Mouse (Mus musculus) intestine, postnatal 0 days (tissue): ENCODE data around the gene Fer1l5. TPM values are rescaled to one million over a fixed set of nuclear protein-coding genes. Genes with fewer than 3 reads are reported as not detected.

ENCODE experiments used
- ATAC-seq: fragments of 200-750 bp; cut with Nextera tagmentation; 2 replicates; pipeline ENCODE4 v1.8.0; 2017; ENCODE audit warnings: mild to moderate bottlenecking, moderate TSS enrichment, moderate library complexity
- H3K27ac ChIP-seq: fragments of 300-500 bp; sonication (generic); 2 replicates; pipeline ENCODE4 v1.5.1; 2014; ENCODE audit warnings: mild to moderate bottlenecking, low read depth, low read length, moderate library complexity
- H3K27me3 ChIP-seq: fragments of 300-500 bp; sonication (generic); replicated peaks from 2 replicates; pipeline ENCODE4 v1.6.1; 2014; ENCODE audit warnings: low read length, mixed read lengths; ENCODE audit not compliant: control insufficient read depth, insufficient read depth
- H3K36me3 ChIP-seq: fragments of 300-500 bp; sonication (generic); 2 replicates; pipeline ENCODE4 v1.6.1; 2014; ENCODE audit warnings: mild to moderate bottlenecking, moderate library complexity; ENCODE audit not compliant: control insufficient read depth, insufficient read depth
- H3K4me1 ChIP-seq: fragments of 300-500 bp; sonication (generic); replicated peaks from 2 replicates; pipeline ENCODE4 v1.6.1; 2014; ENCODE audit warnings: antibody characterized with exemption, low read length, mixed read lengths; ENCODE audit not compliant: control insufficient read depth, insufficient read depth
- H3K4me2 ChIP-seq: fragments of 300-500 bp; sonication (generic); replicated peaks from 2 replicates; pipeline ENCODE4 v1.6.1; 2014; ENCODE audit warnings: low read depth, mild to moderate bottlenecking, moderate library complexity
- H3K4me3 ChIP-seq: fragments of 300-500 bp; sonication (generic); 2 replicates; pipeline ENCODE4 v1.5.1; 2014; ENCODE audit warnings: low read depth, low read length
- H3K9ac ChIP-seq: fragments of 300-500 bp; sonication (generic); 2 replicates; pipeline ENCODE4 v1.6.1; 2014; ENCODE audit warnings: mild to moderate bottlenecking, low read depth, low read length
- H3K9me3 ChIP-seq: fragments of 300-500 bp; sonication (generic); 2 replicates; pipeline ENCODE4 v1.6.1; 2016; ENCODE audit warnings: mixed run types; ENCODE audit not compliant: control insufficient read depth
- CTCF ChIP-seq: sonication (generic); IDR thresholded peaks from 2 replicates; pipeline ENCODE4 v1.5.1; 2016; ENCODE audit warnings: low read depth, mild to moderate bottlenecking, control low read depth, antibody characterized with exemption, moderate library complexity
- WGBS: fragments of 180-500 bp; shearing (Covaris S2); extraction: QIAGEN DNeasy Blood & Tissue Kit; methylation state at CpG from one replicate; pipeline ENCODE4 v1.1.7; 2014; 5-methylcytosine and 5-hydroxymethylcytosine counted together
- polyA plus RNA-seq: library from polyadenylated mRNA; unstranded; fragments of >200 nt; fragmentation: Nextera tagmentation; extraction: Ambion mirVana; gene quantifications from 2 replicates; pipeline ENCODE4 v1.2.1, GENCODE M21; 2015

Gene Fer1l5
- polyA plus RNA-seq, 1 experiment from 2014 or later = 0.13 TPM

DNA sequence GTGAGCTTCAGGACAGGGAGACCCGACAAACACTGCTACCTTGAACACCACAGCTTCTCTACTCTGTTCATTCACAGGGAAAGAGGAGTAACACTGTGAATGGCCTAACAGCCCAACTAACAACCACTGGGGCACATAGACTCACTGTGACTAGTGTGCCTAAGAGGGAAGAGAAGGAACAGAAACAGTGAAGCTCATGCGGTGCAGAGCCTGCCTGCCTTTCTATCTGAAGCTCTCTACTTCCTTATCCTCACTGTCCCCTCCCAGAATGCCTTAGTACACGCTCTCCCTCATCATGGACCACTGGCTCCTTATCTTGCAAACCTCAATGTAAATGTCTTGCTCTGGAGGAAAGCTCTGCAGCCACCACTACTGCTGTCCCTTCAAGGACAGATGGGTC, 65.1 kb downstream of the Fer1l5 start:
- 96% methylated on average over 3 of the region's 3 CpGs for WGBS
- Histone ChIP-seq H3K4me3 (no peak overlapping the region), H3K4me1 (no peaks in the 10 kb centered on the region), H3K9me3 (no peaks in the 10 kb centered on the region), H3K27ac (no peak overlapping the region), H3K27me3 (no peaks in the 10 kb centered on the region), H3K4me2 (no peak overlapping the region), H3K36me3 (peaks cover 57% of the 10 kb centered on the region), H3K9ac (no peak overlapping the region)
- ATAC-seq = no peak
- TF ChIP-seq CTCF = no peak

DNA sequence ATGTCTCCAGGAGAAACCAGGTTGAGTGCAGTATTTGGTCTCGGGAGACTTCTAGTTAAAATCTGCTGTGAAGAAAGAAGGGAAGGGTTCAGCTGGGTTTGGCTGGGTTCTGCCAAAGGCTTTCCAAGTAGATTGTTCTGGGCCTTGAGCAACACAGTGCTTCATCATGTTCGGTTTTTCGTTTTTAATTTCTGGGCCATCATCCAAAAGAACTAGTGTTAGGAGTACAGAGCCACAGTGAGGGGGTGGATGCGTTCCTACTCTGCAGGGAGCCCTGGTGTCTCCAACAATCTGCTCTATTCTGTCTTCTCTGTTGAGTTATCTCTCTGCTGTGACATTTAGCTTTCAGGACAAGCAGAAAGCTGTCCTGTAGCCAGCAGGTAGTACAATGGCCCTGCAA, 69.0 kb downstream of the Fer1l5 start:
- Histone ChIP-seq H3K9me3 (no peaks in the 10 kb centered on the region), H3K27me3 (no peaks in the 10 kb centered on the region), H3K4me2 (no peak overlapping the region), H3K4me3 (no peak overlapping the region), H3K4me1 (no peaks in the 10 kb centered on the region), H3K36me3 (peaks cover 32% of the 10 kb centered on the region), H3K27ac (no peak overlapping the region), H3K9ac (no peak overlapping the region)
- no peak for ATAC-seq
- WGBS = 75% methylated on average over 4 of the region's 4 CpGs
- TF ChIP-seq CTCF = no peak

DNA sequence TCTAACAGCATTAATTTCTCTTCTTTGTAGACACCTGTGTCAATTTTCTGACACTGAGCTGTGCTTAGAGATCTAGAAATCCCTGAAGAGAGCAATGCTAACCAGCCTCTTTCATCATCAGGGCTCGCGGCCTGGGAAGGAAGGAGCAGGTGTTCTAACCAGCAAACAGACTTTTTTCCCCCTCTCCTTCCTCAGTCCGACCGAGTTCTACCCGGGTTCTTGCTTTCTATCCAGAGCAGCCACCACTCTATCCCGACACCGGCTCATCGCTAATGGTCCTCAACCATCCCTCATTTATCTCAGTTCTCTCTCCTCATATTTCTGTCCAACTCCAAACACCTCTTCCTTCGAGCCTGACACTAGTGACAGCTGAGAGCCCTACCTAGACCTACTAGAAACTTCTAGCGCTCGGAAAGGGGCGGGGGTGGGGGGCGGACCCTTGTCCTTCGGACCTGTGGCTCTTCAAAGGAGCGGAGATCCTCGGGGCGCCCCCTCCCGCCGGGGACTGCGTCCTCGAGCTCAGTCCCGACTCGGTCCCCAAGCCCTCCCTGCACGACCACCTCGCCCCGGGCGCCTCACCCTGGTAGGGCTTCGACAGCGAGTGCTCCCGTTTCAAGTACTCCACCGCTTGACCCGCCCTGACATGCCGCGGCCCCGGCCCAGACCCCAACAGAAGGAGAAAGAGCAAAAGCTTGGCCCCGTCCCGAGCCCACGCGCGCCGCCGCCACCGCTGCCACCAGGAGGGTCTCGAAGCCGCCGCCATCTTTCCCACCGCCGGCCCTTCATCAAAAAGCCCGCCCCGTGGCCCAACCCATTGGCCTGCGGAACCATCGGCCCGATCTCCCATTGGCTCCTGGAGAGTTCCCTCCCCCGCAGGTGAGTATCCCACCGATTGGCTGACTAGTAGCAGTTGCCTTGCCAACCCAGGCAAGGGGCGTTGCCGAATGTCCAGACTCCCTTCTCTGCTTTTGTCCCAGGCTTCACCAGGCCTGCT, 72.7 kb downstream of the Fer1l5 start, which contains the start of gene Lman2l:
Gene Lman2l (minus strand): TSS at position 801 of the 994 bp plus-strand sequence.
- TF ChIP-seq CTCF = peak; percentile 14
- H3K4me2 ChIP-seq = peak within 1 kb of the TSS; percentile 93
- no peak within 1 kb of the TSS for H3K27ac ChIP-seq
- ATAC-seq = peak; percentile 100
- H3K9me3 ChIP-seq = no peaks in the 10 kb centered on the region
- H3K36me3 ChIP-seq = no peaks in the 10 kb centered on the region
- peak within 1 kb of the TSS; percentile 80 for H3K4me3 ChIP-seq
- peak within 1 kb of the TSS; percentile 43 for H3K9ac ChIP-seq
- WGBS = under 1% methylated on average over 54 of the region's 57 CpGs
- H3K4me1 ChIP-seq = no peaks in the 10 kb centered on the region
- H3K27me3 ChIP-seq = no peaks in the 10 kb centered on the region

- Histone ChIP-seq H3K4me2 (no peak overlapping the region), H3K4me3 (no peak overlapping the region), H3K36me3 (no peaks in the 10 kb centered on the region), H3K9me3 (no peaks in the 10 kb centered on the region), H3K4me1 (no peaks in the 10 kb centered on the region), H3K27me3 (no peaks in the 10 kb centered on the region), H3K27ac (no peak overlapping the region), H3K9ac (no peak overlapping the region)
- TF ChIP-seq CTCF = no peak
- WGBS = 34% methylated on average over 8 of the region's 8 CpGs
- no peak for ATAC-seq
Measured at GRCm38 (mm10) chr1:36445508-36445907, 73.4 kb downstream of the Fer1l5 start.

GRCm38 (mm10) chr1:36446106-36446824, 74.2 kb downstream of the Fer1l5 start:
- H3K9me3 ChIP-seq = no peaks in the 10 kb centered on the region
- no peak for TF ChIP-seq CTCF
- no peaks in the 10 kb centered on the region for H3K27me3 ChIP-seq
- H3K9ac ChIP-seq = no peak overlapping the region
- no peak for ATAC-seq
- no peaks in the 10 kb centered on the region for H3K4me1 ChIP-seq
- WGBS = 75% methylated on average over 5 of the region's 5 CpGs
- H3K4me3 ChIP-seq = no peak overlapping the region
- H3K27ac ChIP-seq = no peak overlapping the region
- no peak overlapping the region for H3K4me2 ChIP-seq
- H3K36me3 ChIP-seq = no peaks in the 10 kb centered on the region

GRCm38 (mm10) chr1:36446841-36447240, 74.8 kb downstream of the Fer1l5 start:
- Histone ChIP-seq H3K36me3 (no peaks in the 10 kb centered on the region), H3K27ac (no peak overlapping the region), H3K4me1 (no peaks in the 10 kb centered on the region), H3K9ac (no peak overlapping the region), H3K27me3 (no peaks in the 10 kb centered on the region), H3K4me2 (no peak overlapping the region), H3K4me3 (no peak overlapping the region), H3K9me3 (no peaks in the 10 kb centered on the region)
- no peak for TF ChIP-seq CTCF
- no peak for ATAC-seq
- WGBS = 83% methylated on average over 5 of the region's 5 CpGs
